Mouse (Mus musculus): Measurements from ENCODE around the gene Gm32802.
"Not testable (repeated sequence)": the region's sequence is repeated elsewhere in the genome, so short reads cannot be mapped to it uniquely, and the experiment has no call there.

GRCm38 (mm10) chr10:118282565-118282964, 24.1 kb downstream of the Gm32802 start:
- TF ChIP-seq CTCF (IDR thresholded peaks at IDR 0.05; ENCODE audit: insufficient read depth, low read length); POLR2A (IDR thresholded peaks at IDR 0.05; ENCODE audit: borderline replicate concordance, extremely low read depth, low read depth, low read length): not testable (repeated sequence)

Measured in lung, adult 2 months (tissue).